Mouse (Mus musculus): ENCODE measurements around the gene Zbtb17. TPM values are rescaled to one million over a fixed set of nuclear protein-coding genes. Genes with fewer than 3 reads are reported as not detected.

Gene Zbtb17
- polyA plus RNA-seq (2015; fragmentation: Nextera tagmentation; extraction: Ambion mirVana) = 43.4 and 43.8 TPM in 2 replicates

DNA sequence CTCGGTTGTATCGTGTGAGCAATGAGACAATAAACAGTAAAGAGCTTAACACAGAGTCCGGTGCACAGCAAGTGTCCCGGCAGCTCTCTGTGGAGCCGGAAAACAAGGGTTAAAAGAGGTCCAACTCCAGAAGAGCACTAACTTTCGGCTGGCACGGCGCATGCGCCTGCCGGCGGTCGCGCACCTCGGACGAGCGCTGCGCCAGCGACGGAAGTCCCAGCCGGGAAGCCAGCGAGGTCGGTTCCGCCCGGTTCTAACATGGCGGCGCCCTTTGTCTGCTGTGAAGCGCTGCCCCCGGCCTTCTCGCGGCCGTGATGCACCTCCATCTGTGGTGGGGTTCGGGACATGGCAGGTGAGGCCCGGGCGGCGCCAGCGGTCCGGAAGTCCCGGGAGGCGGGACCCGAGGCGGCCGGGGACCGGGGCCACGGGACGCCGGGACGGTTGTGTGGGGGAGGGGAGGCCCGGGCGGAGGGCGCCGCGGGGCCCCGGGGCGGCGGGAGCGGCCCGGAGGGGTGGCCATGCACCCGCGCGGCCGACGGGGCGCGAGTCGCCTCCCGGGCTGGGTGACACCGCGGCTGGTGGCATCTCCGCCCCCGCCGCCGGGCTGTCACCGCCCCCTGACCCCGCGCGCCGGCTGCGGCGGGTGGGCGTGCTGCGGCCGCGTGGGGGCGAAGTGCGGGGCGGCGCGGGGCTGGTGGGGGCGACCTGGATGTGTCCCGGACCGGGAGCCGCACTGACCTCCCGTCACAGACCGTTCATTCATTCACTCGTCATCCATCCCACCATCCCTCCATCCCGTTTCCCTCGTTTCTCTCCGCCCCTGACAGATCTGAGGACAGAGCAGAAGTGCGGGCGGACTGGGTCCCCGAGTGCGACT, at the start of gene Zbtb17:
TSS of gene Zbtb17 (plus strand) at position 204 of the 877 bp plus-strand sequence.
- peak; percentile 76; the same call in 1 of the 2 replicates for ATAC-seq (ENCODE audit: insufficient number of reproducible peaks, insufficient read depth, low FRiP score, low TSS enrichment, low read depth)

DNA sequence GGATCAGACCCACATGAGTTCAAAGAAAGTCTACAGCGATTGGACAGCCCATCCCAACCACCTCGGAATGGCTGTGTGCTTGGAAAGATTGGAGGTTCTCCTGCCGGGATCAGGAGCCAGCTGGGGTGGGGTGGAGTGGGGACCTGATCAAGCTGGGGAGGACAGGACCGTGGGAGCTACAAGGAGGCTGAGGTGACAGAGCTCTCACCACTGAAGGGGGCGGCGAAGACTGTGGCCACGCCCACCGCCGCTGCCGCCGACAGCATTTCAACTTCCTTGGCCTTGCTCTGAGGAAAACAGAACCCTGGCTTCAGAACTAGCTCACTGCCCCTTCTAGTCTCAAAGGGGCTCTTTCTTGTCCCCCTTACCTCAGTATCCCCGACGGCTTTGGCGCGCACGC, 49.7 kb upstream of the Zbtb17 start:
- H3K4me2 ChIP-seq = peak overlapping the region; percentile 42
- no peak overlapping the region for H3K27ac ChIP-seq
- H3K9ac ChIP-seq = no peak overlapping the region
- H3K36me3 ChIP-seq = no peaks in the 10 kb centered on the region
- H3K9me3 ChIP-seq = no peaks in the 10 kb centered on the region
- H3K4me3 ChIP-seq = no peak overlapping the region
- WGBS = 18% methylated on average over 16 of the region's 16 CpGs
- H3K27me3 ChIP-seq = peaks cover 17% of the 10 kb centered on the region
- no peak; the same call in 1 of the 2 replicates for ATAC-seq (ENCODE audit: insufficient number of reproducible peaks, insufficient read depth, low FRiP score, low TSS enrichment, low read depth)
- H3K4me1 ChIP-seq = peaks cover 11% of the 10 kb centered on the region

More for the DNA sequence above, at the start of gene Zbtb17:
- Histone ChIP-seq H3K36me3 (peaks cover 33% of the 10 kb centered on the region), H3K4me1 (peaks cover 18% of the 10 kb centered on the region), H3K27ac (peak within 1 kb of the TSS; percentile 83), H3K9ac (peak within 1 kb of the TSS; percentile 95), H3K9me3 (no peaks in the 10 kb centered on the region), H3K27me3 (no peaks in the 10 kb centered on the region), H3K4me3 (peak within 1 kb of the TSS; percentile 98), H3K4me2 (peak within 1 kb of the TSS; percentile 90)
- WGBS = under 1% methylated on average over 90 of the region's 102 CpGs

GRCm38 (mm10) chr4:141397861-141398260, 46.6 kb upstream of the Zbtb17 start:
- H3K4me3 ChIP-seq = no peak overlapping the region
- H3K4me1 ChIP-seq = peaks cover 11% of the 10 kb centered on the region
- no peak overlapping the region for H3K9ac ChIP-seq
- H3K36me3 ChIP-seq = no peaks in the 10 kb centered on the region
- H3K27me3 ChIP-seq = peaks cover 17% of the 10 kb centered on the region
- no peaks in the 10 kb centered on the region for H3K9me3 ChIP-seq
- WGBS = 57% methylated on average over 12 of the region's 12 CpGs
- H3K4me2 ChIP-seq = no peak overlapping the region
- H3K27ac ChIP-seq = no peak overlapping the region
- ATAC-seq (ENCODE audit: insufficient number of reproducible peaks, insufficient read depth, low FRiP score, low TSS enrichment, low read depth) = no peak

GRCm38 (mm10) chr4:141398545-141398944, 45.9 kb upstream of the Zbtb17 start, which contains the start of gene Clcnka:
Clcnka (minus strand) TSS chr4:141398724.
- Histone ChIP-seq H3K9me3 (no peaks in the 10 kb centered on the region), H3K27ac (no peak within 1 kb of the TSS)
- WGBS = 44% methylated on average over 12 of the region's 12 CpGs

DNA sequence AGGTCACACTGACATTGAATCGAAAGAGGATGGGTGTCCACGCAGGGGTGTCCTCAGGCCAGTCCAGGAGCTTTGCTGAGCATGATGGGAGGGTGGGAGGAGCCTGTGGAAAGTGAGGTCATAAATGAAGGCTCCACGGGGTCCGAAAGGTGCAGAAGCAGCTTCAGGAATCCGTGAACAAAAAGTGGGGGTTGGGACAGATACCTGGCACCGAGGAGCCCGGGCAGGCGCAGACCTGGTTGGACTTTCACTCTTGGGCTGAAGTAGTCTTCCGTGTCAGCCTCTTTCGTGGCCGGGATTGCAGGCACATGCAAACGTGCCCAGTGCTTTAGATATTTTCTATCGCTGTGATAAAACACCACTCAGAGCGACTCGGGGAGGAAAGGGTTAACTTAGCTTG, 44.3 kb upstream of the Zbtb17 start:
- no peak overlapping the region for H3K4me3 ChIP-seq
- no peak overlapping the region for H3K27ac ChIP-seq
- ATAC-seq (ENCODE audit: insufficient number of reproducible peaks, insufficient read depth, low FRiP score, low TSS enrichment, low read depth) = no peak
- no peak overlapping the region for H3K9ac ChIP-seq
- no peaks in the 10 kb centered on the region for H3K9me3 ChIP-seq
- peaks cover 17% of the 10 kb centered on the region for H3K27me3 ChIP-seq
- no peaks in the 10 kb centered on the region for H3K36me3 ChIP-seq
- H3K4me1 ChIP-seq = peaks cover 19% of the 10 kb centered on the region
- 81% methylated on average over 15 of the region's 15 CpGs for WGBS
- H3K4me2 ChIP-seq = no peak overlapping the region

More at GRCm38 (mm10) chr4:141398545-141398944, 45.9 kb upstream of the Zbtb17 start, which contains the start of gene Clcnka:
- ATAC-seq (ENCODE audit: insufficient number of reproducible peaks, insufficient read depth, low FRiP score, low TSS enrichment, low read depth) = no peak
- Histone ChIP-seq H3K4me3 (no peak within 1 kb of the TSS), H3K9ac (no peak within 1 kb of the TSS), H3K27me3 (peaks cover 17% of the 10 kb centered on the region), H3K4me2 (no peak within 1 kb of the TSS), H3K4me1 (peaks cover 11% of the 10 kb centered on the region), H3K36me3 (no peaks in the 10 kb centered on the region)

- Histone ChIP-seq H3K4me3 (peak overlapping the region; percentile 24), H3K27me3 (peaks cover 21% of the 10 kb centered on the region), H3K9ac (peak overlapping the region; percentile 62), H3K27ac (no peak overlapping the region), H3K36me3 (no peaks in the 10 kb centered on the region), H3K9me3 (no peaks in the 10 kb centered on the region), H3K4me2 (peak overlapping the region; percentile 57), H3K4me1 (peaks cover 8% of the 10 kb centered on the region)
- WGBS = 12% methylated on average over 15 of the region's 15 CpGs
- peak; percentile 28; the same call in 1 of the 2 replicates for ATAC-seq (ENCODE audit: insufficient number of reproducible peaks, insufficient read depth, low FRiP score, low TSS enrichment, low read depth)
These were observed 39.7 kb upstream of the Zbtb17 start for GRCm38 (mm10) chr4:141404518-141405313.

DNA sequence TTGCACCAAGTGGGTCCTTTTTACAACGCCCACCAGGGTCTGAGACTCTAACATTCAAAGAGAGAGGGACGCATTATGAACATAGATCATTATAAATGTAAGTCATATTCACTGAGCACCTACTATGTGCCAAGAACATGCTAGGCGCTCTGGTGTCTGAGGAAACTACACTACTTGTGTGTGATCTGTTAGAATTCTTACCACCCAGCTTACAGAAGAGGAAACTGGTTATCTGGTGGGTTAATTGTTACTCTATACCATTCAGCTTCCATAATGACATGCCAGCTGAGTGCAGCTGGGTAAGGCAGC, 39.2 kb upstream of the Zbtb17 start:
- ATAC-seq (ENCODE audit: insufficient number of reproducible peaks, insufficient read depth, low FRiP score, low TSS enrichment, low read depth) = no peak
- Histone ChIP-seq H3K27me3 (peaks cover 23% of the 10 kb centered on the region), H3K27ac (no peak overlapping the region), H3K4me1 (peaks cover 8% of the 10 kb centered on the region), H3K4me3 (no peak overlapping the region), H3K36me3 (no peaks in the 10 kb centered on the region), H3K4me2 (no peak overlapping the region), H3K9me3 (no peaks in the 10 kb centered on the region), H3K9ac (0 out of 2 replicates have a peak overlapping the region, but pooled peaks have one; percentile 12)
- 85% methylated on average over 3 of the region's 3 CpGs for WGBS

DNA sequence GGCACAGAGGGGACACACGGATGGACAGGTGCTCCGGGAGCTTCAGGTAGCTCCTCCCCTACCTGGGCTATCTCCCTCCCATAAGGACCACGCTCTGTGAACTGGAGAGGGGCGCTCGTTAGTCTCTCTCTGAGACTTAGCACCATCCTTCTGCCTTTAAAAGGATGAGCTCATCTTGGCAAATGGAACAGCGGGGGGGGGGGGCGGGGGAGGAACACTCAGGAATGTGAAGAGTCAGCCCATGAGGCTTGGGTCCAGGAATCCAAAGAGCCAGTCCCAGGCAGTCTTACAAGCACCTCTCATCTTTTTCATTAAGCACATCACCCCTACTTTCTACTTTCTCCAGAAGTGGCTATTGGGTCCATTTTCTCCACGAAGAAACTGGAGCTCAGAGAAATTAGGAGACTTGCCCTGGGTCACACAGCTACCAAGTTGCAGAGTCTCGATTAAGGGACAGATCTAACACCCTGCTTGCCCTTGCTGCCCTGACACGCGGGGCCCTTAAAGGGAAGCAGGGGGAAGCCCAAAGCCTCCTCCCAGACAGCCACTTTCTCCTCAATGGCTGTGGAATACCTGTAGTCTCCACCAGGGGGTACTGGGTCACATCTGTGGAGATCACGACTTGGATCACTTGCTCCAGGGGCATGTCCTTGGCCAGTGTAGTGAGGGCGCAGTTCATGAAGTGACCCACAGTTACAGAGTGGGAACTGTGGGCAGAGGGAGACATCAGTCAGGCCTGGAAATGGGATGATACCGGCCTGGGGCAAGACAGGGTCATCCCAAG, 37.7 kb upstream of the Zbtb17 start:
- WGBS = 49% methylated on average over 13 of the region's 14 CpGs

GRCm38 (mm10) chr4:141408577-141408976, 35.9 kb upstream of the Zbtb17 start:
- Histone ChIP-seq H3K4me3 (no peak overlapping the region), H3K9ac (no peak overlapping the region), H3K27ac (no peak overlapping the region), H3K4me1 (peaks cover 8% of the 10 kb centered on the region), H3K4me2 (no peak overlapping the region), H3K9me3 (no peaks in the 10 kb centered on the region), H3K27me3 (peaks cover 33% of the 10 kb centered on the region), H3K36me3 (no peaks in the 10 kb centered on the region)
- 91% methylated on average over 3 of the region's 3 CpGs for WGBS
- ATAC-seq (ENCODE audit: insufficient number of reproducible peaks, insufficient read depth, low FRiP score, low TSS enrichment, low read depth) = no peak

More for the DNA sequence above, 37.7 kb upstream of the Zbtb17 start:
- Histone ChIP-seq H3K27me3 (peaks cover 34% of the 10 kb centered on the region), H3K4me1 (peaks cover 8% of the 10 kb centered on the region), H3K36me3 (no peaks in the 10 kb centered on the region), H3K9ac (0 out of 2 replicates have a peak overlapping the region, but pooled peaks have one; percentile 46), H3K4me2 (no peak overlapping the region), H3K27ac (no peak overlapping the region), H3K4me3 (no peak overlapping the region), H3K9me3 (no peaks in the 10 kb centered on the region)
- no peak for ATAC-seq (ENCODE audit: insufficient number of reproducible peaks, insufficient read depth, low FRiP score, low TSS enrichment, low read depth)

GRCm38 (mm10) chr4:141411430-141411992, 32.9 kb upstream of the Zbtb17 start:
- H3K4me1 ChIP-seq = no peaks in the 10 kb centered on the region
- H3K36me3 ChIP-seq = no peaks in the 10 kb centered on the region
- no peak overlapping the region for H3K4me2 ChIP-seq
- no peaks in the 10 kb centered on the region for H3K9me3 ChIP-seq
- ATAC-seq (ENCODE audit: insufficient number of reproducible peaks, insufficient read depth, low FRiP score, low TSS enrichment, low read depth) = no peak
- peaks cover 21% of the 10 kb centered on the region; the same call in 1 of the 2 replicates for H3K27me3 ChIP-seq
- 18% methylated on average over 22 of the region's 22 CpGs for WGBS
- H3K4me3 ChIP-seq = no peak overlapping the region
- no peak overlapping the region for H3K9ac ChIP-seq
- H3K27ac ChIP-seq = no peak overlapping the region

Measured in embryonic facial prominence, embryonic 13.5 days (tissue).